Mouse (Mus musculus) E14TG2a.4 (cell line): ENCODE data around the gene Cdiptos.
A peak's percentile ranks its signal among the peaks of the same experiment; 100 is the strongest.

Experiments used
- H3K27me3 ChIP-seq: 2 replicates; pipeline ENCODE4 v1.6.1; 2014; ENCODE audit warnings: low read length, control low read depth; ENCODE audit not compliant: insufficient read depth
- H3K36me3 ChIP-seq: 2 replicates; pipeline ENCODE4 v1.6.1; 2014; ENCODE audit warnings: low read length, control low read depth; ENCODE audit not compliant: insufficient read depth
- H3K4me1 ChIP-seq: replicated peaks from 2 replicates; pipeline ENCODE4 v1.6.1; 2014; ENCODE audit warnings: low read depth, low read length, control low read depth
- H3K4me3 ChIP-seq: replicated peaks from 2 replicates; pipeline ENCODE4 v1.5.1; 2014; ENCODE audit warnings: mild to moderate bottlenecking, low read length
- H3K9me3 ChIP-seq: 2 replicates; pipeline ENCODE4 v1.6.1; 2014; ENCODE audit warnings: low read length, control low read depth
- CTCF ChIP-seq: conservative IDR thresholded peaks from 2 replicates; pipeline ENCODE4 v1.5.1; 2014; ENCODE audit warnings: low read length
- NANOG ChIP-seq: IDR thresholded peaks from 2 replicates; pipeline ENCODE4 v1.6.1; 2014; ENCODE audit warnings: borderline replicate concordance, low read length, mixed read lengths
- POU5F1 ChIP-seq: IDR thresholded peaks from 2 replicates; pipeline ENCODE4 v1.6.1; 2014; ENCODE audit warnings: low read length, borderline replicate concordance

Cdiptos gene

DNA sequence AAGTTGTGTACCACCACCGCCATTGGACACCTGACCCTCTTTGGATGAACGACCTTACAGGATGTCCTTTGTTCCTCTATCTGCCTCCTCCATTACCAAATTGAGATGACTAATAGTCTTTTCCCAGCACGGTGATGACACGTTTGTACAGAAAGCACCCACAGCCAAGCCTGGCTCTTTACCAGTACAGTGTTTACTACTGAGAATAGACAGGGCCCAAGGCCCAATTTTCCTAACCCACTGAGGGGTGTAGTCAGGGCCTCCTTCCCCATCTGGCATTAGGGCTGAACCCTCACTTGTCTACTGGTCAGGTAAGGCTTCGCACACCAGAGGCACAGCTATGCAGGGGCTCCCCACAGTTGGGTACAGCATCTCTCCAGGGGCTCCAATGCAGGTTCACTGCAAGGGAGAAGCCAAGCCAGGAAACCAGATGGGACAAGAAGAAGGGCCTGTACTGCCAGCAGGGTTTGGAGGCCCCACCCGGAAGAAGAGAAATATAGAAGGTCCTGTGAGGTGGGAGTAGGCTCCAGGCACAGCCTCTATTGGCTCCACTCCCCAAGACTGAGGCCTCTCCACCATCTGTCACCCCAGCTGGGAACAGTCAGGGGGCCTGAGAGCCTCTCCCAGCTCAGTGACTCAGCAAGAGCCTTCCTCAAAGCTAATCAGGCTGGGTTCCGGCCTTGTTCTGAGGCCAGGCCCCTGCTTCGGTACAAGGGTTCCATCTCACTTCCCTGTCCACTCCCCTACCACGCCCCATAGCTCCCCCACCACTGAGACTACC lies 32.5 kb upstream of the Cdiptos start:
- no peak for TF ChIP-seq CTCF
- TF ChIP-seq NANOG = no peak
- TF ChIP-seq POU5F1 = no peak
- Histone ChIP-seq H3K27me3 (no peaks in the 10 kb centered on the region), H3K36me3 (peaks cover 29% of the 10 kb centered on the region)

DNA sequence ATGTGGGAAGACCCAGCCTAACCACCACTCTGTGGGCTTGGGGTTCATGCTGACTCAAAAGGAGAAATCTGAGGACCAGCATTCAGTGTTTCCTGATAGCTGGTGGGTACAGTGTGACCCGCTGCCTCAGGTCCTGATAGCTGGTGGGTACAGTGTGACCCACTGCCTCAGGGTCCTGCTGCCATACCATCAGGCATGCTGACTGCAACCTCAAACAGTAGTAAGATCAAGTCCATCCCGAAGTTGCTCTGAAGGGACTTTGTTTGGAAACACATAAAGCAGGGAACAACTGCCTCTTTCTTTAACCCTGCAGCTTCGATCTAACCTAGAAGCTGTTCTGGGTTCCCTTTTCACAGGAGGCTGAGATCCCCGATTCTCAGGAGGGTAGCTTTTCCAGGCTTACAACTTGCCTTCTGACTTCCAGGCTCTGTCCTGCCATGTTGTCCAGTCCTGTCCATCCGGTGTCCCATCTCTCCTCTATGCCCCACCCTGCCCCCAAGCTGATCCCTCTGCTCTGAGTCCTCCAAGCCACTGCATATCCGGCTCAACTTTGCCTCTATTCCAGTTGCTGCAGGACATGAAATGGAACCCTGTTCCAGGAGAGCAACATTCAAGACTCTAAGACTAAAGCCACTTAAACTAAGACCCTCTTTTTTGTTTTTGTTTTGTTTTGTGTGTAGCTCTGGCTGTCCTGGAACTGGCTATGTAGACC lies 31.6 kb upstream of the Cdiptos start:
- TF ChIP-seq POU5F1 (no peak), CTCF (no peak), NANOG (no peak)
- peaks cover 20% of the 10 kb centered on the region for H3K36me3 ChIP-seq
- peaks cover 90% of the 10 kb centered on the region for H3K4me1 ChIP-seq
- H3K27me3 ChIP-seq = no peaks in the 10 kb centered on the region
- H3K4me3 ChIP-seq = no peak overlapping the region
- H3K9me3 ChIP-seq = no peaks in the 10 kb centered on the region

More for the DNA sequence above, 32.5 kb upstream of the Cdiptos start:
- no peaks in the 10 kb centered on the region for H3K9me3 ChIP-seq
- peaks cover 90% of the 10 kb centered on the region for H3K4me1 ChIP-seq
- H3K4me3 ChIP-seq = peak overlapping the region; percentile 53

GRCm38 (mm10) chr7:127004122-127004875 lies 28.4 kb upstream of the Cdiptos start:
- Histone ChIP-seq H3K4me1 (peaks cover 71% of the 10 kb centered on the region), H3K9me3 (no peaks in the 10 kb centered on the region), H3K36me3 (peaks cover 19% of the 10 kb centered on the region), H3K27me3 (no peaks in the 10 kb centered on the region), H3K4me3 (0 out of 2 replicates have a peak overlapping the region, but pooled peaks have one; percentile 49)
- peak; percentile 47 for TF ChIP-seq CTCF
- no peak for TF ChIP-seq POU5F1

DNA sequence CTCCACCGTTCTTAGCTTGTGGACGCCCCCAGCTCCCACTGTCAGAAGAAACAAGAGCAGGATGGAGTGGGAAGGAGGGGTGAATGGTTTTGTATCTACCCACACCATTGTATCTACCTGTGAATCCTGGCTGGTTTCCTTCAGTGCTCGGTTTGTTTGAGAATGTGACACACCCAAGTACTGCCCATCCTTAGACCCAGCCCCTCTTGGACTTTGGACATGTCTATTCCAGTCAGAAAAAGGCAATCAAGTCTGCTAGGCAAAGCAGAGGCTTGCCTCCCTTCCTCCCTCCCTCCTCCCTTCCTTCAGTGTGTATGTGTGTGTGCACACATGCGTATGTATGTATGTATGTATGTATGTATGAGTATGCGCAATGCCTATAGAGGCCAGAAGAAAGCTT lies 27.7 kb upstream of the Cdiptos start:
- no peaks in the 10 kb centered on the region for H3K27me3 ChIP-seq
- TF ChIP-seq POU5F1 (no peak), CTCF (no peak), NANOG (no peak)

DNA sequence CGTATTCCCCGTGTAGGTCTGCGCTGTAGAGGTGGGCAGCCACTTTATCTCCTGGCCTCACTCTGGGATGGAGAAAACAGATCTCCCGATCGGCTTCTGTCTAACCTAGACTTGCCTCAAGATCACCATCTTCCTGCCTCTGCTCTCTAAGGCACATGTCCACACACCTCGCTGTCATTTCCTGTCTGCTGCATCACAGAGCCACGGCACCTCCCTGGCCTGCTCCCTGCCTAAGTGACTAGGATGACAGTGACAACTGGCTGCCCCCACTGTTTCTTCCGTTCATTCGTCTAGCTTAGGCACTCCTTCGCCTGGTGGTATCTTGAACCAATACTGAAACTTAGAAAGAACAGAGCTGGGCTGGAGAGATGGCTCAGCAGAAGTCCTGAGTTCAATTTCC lies 23.7 kb upstream of the Cdiptos start:
- Histone ChIP-seq H3K4me3 (no peak overlapping the region), H3K27me3 (no peaks in the 10 kb centered on the region), H3K4me1 (peaks cover 36% of the 10 kb centered on the region), H3K36me3 (peaks cover 53% of the 10 kb centered on the region), H3K9me3 (no peaks in the 10 kb centered on the region; the same call in 1 of the 2 replicates)
- no peak for TF ChIP-seq POU5F1
- TF ChIP-seq CTCF = no peak
- TF ChIP-seq NANOG = no peak

More for the DNA sequence above, 27.7 kb upstream of the Cdiptos start:
- Histone ChIP-seq H3K4me3 (peak overlapping the region; percentile 49), H3K36me3 (peaks cover 24% of the 10 kb centered on the region), H3K9me3 (no peaks in the 10 kb centered on the region), H3K4me1 (peaks cover 64% of the 10 kb centered on the region)

GRCm38 (mm10) chr7:126996449-126996848 lies 20.6 kb upstream of the Cdiptos start:
- Histone ChIP-seq H3K36me3 (peaks cover 71% of the 10 kb centered on the region), H3K9me3 (no peaks in the 10 kb centered on the region; the same call in 1 of the 2 replicates), H3K4me3 (no peak overlapping the region), H3K4me1 (peaks cover 24% of the 10 kb centered on the region), H3K27me3 (no peaks in the 10 kb centered on the region)
- TF ChIP-seq NANOG (no peak), CTCF (peak; percentile 46)

- no peak for TF ChIP-seq POU5F1
- no peak for TF ChIP-seq NANOG
- no peak for TF ChIP-seq CTCF
- Histone ChIP-seq H3K4me1 (peaks cover 57% of the 10 kb centered on the region), H3K9me3 (no peaks in the 10 kb centered on the region), H3K36me3 (peaks cover 55% of the 10 kb centered on the region), H3K4me3 (peak overlapping the region; percentile 50), H3K27me3 (no peaks in the 10 kb centered on the region)
These were observed 12.9 kb upstream of the Cdiptos start for GRCm38 (mm10) chr7:126988816-126989215.

DNA sequence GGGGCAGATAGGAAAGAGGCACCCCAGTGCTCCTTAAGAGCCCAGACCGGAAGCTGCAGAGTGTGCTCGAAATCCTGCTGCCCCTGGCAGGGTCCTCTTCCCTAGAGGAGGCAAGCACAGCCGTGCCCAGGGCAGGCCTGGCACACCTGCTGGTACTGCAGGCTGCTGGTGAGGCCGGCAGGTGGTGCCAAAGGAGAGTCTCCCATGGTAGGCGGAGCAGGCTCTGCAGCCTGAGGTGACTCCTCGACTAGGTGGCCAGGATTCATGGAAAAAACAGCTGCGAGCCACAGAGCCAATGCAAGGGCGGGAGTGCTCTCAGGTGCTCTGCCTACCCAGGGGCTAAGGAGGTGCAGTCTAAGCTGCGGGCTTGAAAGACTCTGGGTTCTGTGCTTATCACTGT lies 10.4 kb upstream of the Cdiptos start:
- H3K36me3 ChIP-seq = peaks cover 40% of the 10 kb centered on the region
- TF ChIP-seq POU5F1 (no peak), CTCF (no peak; the same call in 1 of the 2 replicates), NANOG (no peak)
- peaks cover 44% of the 10 kb centered on the region for H3K4me1 ChIP-seq
- 0 out of 2 replicates have a peak overlapping the region, but pooled peaks have one; percentile 21 for H3K4me3 ChIP-seq
- no peaks in the 10 kb centered on the region for H3K9me3 ChIP-seq
- H3K27me3 ChIP-seq = no peaks in the 10 kb centered on the region
